Mouse (Mus musculus) natural killer cell, adult 2 months (primary cell): ENCODE data around the gene Sik3.

Source experiments
- DNase-seq, 2 experiments: peaks; one replicate each; pipeline ENCODE4 v3.0.0; 2022; ENCODE audit warnings: low spot score in 2 of 2

Sik3 gene

DNA sequence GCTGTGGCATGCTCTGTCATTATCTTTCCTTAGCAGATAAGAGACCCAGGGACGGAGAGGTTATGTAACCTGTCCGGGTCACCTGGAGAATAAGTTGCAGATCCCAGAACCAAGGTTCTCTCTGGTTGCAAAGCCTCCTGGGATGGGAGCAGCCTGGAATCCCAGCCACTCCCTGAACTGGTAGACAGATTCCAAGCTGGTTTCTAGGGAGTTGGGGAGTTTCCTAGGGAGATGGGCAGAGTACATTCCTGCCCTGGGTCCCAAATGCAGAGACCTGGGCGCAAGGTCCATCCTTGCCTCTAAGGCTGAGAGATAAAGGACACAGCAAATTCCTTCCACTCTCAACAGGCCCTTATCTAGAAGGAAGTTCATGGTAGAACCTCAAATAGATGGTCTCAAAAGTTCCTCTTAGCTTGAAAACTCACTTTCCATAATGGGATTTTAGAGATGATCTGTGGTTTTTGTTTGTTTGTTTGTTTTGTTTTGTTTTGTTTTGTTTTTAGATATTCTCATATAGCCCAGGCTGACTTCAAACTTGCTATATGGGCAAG, 214.5 kb downstream of the Sik3 start:
- DNase-seq: no peak

DNA sequence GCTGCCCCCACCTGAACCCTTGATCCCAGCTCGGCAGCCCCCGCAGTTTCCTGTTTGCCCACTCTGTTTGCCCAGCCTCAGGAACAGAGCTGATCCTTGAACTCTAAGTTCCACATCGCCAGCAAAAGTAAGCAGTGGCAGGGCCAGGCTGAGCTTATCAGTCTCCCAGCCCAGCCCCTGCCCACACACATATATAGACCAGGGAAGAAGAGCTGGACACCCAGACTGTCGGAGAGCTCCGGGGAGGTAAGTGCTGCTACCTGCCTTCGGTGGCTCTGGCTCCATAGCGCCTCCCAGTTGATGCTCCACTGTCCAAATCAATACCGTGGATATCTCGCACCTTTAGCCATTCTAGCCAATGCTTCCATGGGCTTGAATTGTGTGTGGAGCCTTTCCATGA, 215.9 kb downstream of the Sik3 start, which contains the start of gene Apoa1:
Apoa1 (plus strand) TSS at position 90 of the 400 bp plus-strand sequence.
- no peak for DNase-seq

DNA sequence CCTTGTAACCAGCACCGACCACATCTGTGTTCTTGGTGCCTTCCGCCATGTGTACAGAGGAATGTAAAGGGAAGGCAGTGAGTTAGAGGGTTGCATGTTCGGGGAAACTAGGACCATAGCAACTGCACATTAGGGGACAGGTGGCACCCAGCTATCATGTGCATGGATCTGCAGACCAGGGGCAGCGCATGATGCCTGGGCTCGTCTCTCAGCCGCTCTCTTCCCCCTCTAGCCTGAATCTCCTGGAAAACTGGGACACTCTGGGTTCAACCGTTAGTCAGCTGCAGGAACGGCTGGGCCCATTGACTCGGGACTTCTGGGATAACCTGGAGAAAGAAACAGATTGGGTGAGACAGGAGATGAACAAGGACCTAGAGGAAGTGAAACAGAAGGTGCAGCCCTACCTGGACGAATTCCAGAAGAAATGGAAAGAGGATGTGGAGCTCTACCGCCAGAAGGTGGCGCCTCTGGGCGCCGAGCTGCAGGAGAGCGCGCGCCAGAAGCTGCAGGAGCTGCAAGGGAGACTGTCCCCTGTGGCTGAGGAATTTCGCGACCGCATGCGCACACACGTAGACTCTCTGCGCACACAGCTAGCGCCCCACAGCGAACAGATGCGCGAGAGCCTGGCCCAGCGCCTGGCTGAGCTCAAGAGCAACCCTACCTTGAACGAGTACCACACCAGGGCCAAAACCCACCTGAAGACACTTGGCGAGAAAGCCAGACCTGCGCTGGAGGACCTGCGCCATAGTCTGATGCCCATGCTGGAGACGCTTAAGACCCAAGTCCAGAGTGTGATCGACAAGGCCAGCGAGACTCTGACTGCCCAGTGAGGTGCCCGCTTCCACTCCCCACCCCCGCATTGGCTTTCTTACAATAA, 217.2 kb downstream of the Sik3 start:
- peak in 1 of 2 experiments; percentile 19 for DNase-seq

DNA sequence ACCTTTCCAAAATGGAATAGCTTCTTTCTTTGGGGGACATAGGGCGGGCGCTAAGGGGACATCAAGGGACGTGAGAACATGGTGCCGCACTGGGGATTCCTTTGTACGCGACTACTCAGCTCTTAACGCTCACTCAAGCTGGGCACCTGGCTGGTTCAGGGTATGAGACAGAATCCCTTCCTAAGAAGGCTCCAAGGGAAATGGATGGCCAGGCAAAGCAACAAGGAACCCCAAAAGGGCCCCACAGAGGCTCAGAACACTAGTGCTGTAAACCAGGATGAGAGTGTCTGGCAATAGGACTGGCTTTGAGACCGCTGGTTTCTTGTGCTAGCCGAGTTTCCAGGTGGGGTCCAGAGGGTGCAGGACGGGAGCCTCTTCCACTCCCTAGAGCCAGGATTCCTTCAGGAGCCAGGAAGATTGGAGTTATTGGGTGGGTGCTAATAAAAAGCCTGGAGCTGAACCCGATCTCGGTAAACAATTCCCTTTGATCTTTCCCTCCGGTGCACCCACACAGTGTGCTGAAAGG, 217.9 kb downstream of the Sik3 start:
- DNase-seq: no peak

DNA sequence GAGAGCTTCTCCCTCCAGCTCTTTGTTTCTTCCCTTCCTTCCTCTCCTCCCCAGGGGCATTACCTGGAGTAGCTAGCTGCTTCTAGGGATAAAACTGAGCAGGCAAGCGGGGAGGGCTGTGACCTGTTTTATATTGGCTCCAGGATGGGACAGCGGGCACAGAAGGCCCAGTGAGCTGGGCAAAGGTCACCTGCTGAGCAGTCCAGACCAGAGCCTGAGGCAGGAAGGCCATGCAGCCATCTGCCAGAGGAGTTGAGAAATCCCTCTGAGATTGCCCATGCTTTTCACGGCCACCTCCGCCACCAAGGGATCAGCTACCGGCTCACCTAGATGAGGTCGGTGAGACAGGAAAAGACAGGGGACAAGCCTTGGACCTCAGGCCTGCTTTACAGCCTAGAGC, 222.6 kb downstream of the Sik3 start:
- no peak for DNase-seq

DNA sequence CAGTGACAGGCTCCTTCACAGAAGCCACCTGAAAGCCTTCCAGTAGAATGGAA, 222.8 kb downstream of the Sik3 start, which contains the start of gene Apoc3:
Apoc3 (minus strand) TSS at position 41 of the 53 bp plus-strand sequence.
- DNase-seq: no peak

DNA sequence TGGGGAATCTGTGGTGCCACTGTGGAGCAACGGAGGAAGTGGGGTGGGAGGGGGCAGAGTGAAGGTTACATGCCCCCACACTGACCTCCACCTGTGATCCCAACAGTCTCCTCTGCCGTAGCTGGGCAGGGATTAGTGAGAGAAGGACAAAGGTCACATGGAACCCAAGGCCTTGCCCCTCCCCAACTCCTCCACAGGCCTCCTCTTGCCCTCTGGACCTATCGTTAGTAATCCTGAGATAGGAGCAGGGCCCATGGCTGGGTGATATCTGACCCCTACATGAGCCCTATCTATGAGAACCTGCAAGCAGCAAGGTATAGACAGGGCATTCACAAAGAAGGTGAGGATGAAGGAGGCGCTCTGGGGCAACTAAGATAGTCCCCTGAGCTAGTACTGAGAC, 223.0 kb downstream of the Sik3 start:
- DNase-seq: no peak

DNA sequence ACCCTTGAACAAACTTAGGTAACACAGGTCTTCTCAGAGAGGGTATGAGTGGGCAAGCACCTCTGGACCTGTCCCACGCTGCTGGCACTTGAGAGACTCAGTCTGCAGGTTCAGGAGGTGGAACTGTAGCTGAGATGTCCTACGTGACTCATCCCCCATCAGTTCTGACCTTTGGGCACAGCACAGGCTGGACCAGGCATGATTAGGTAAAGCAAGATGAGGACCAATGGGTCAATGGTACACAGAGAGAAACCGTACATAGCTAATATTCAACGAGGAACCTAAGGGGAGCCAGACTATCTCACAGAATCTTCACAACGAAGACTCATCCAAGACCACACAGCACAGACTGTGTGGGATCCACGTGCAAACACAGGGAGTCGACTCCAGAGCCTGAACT, 226.2 kb downstream of the Sik3 start:
- no peak for DNase-seq

DNA sequence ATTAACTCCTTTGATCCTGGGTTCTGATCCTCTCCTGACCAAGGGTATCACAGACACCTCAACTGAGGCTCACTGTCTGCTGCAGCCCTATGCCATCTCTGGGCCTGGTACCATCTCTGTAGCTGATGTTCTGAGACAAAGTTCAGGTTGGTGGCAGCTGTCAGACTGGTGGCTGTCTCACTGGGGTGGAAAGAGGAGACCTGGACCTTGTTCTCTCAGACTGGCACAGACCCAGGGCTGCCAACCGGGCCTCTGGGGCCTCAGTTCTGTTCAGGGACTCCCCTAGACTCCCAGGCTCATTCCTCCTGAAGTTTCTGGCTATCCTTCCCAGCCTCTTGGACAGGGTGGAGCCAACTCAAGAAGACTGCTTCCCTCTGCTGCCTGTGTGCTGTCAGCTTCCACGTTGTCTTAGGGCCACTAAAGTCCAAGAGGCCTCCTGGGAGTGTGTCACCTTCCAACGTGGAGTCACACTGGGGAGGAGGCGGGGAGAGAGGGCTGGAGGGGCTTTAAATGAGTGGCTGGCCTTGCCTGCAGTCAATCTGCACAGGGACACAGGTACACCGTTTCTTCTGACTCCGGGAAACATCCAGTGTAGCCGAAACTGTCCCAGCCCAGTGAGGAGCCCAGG, 228.0 kb downstream of the Sik3 start, which contains the start of gene Apoa4:
Apoa4 (plus strand) TSS at position 171 of the 628 bp plus-strand sequence.
- no peak for DNase-seq

DNA sequence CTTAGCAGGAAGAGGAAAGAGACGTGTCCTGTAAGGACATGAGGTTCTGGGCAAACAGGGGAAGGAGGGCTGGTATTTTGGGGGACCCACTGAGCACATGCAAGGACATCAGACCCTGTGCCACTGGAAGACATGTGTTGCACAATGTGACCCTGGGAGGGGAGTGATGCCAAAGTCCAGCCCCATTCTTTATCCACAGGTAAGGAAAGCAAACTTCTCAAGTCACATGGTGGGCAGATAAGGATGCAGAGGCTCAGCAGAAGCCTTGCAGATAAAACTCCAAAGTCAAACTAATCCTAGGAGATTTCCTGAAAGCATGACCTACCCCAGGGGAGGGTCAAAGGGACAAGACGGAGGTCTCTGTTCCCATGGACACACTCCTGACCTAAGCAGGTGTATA, 229.2 kb downstream of the Sik3 start:
- no peak for DNase-seq

DNA sequence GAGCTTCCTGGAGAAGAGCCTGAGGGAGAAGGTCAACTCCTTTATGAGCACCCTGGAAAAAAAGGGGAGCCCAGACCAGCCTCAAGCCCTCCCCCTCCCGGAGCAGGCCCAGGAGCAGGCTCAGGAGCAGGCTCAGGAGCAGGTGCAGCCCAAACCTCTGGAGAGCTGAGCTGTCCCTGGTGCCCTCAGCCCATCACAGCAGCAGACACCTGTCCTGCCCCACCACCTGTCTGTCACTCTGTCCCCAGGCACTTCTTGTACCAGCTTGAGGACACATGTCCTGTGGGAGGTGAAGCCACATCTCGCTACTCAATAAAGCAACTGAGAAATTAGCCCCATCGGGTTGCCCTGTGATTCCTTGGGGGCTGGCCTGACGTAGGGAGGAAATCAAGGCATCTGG, 230.5 kb downstream of the Sik3 start:
- no peak for DNase-seq

DNA sequence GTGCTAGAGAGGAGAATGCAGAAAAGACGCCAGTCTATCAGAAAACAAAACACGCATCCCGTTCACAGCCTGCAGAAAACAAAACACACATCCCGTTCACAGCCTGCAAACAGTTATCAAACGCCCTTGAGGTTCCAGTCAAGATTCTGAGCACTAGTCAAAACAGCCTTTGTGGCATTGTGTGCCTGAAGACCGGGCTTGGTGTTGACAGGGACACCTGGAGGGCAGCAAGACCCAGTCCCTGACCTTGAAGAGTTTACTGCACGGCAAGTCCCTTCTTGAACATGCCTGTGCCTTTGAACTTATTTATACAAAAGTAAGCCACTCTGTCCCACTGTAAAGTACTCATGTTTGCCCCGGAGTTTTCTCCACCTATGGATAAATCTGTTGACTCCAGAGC, 231.0 kb downstream of the Sik3 start:
- DNase-seq: no peak

DNA sequence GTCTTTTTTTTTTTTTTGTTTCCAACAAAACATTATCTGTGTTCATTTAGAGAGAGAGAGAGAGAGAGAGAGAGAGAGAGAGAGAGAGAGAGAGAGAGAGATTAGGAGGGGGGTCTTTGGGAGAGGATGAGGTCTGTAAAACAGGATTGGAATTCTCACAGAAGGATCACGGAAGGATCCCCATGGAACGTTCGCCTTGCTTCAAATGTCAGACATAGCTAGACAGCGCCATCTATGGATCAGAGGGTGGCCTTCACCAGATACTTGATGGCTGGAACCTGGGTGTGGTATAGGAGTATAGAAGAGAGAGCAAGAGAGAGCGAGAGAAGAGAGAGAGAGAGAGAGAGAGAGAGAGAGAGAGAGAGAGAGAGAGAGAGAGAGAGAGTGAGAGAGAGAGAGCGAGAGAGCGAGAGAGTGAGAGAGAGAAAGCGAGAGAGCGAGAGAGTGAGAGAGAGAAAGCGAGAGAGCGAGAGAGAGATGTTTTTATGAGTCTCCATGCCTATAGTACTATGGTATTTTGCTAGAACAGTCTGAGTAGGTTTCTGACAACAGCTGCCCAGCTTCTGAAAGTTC, 234.2 kb downstream of the Sik3 start:
- DNase-seq: peak in 1 of 2 experiments; percentile 28

DNA sequence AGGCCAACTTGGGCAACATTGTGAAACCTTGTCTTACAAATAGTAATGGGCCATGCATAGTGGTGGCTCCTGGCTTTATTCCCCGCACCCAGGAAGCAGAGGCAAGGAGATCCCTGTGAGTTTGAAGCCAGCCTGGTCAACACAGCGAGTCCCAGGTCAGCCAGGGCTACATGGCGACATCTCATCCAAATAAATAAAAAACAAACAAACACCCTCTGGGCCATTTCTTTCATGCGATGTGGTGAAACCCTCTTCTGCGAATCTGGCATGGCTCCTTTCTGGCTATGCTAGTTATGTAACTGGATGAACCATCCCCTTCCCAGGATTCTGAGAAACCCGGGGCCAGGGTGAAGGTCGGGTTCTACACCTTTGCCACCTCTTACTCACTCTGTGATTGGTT, 243.6 kb downstream of the Sik3 start:
- no peak for DNase-seq

DNA sequence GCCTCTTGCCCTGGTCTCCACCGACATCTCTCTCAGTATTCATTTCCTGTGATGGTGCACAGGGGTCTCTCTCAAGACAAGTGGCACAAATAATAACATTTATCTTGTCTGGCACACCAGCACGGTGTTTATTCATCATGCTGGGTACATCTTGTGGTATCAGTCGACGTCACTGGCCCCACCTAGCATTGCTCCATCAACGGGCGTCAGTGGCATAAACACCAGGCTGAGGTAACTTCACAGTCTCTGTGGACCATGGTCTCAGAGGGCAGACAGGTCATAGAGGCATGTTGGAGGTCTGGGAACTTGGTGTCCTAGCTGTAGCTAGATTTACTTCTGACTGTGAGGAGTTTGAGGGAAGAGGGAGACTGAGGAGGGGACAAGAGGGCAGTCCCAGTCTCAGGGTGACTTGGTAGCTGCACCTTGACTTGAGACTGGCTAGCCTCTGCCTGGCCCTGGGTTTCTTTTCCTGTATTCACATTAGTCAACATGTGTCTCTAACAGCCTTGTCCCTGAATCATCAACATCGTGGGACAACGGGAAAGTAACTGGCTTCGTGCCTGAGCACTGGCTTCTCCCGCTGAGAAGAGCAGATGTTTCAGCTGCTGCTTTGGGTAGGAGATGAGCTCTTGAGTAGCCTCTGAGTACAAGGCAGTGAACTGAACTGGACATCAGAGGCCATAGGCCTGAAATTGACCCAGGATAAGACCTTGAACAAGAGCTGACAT, 244.2 kb downstream of the Sik3 start:
- DNase-seq: peak in 1 of 2 experiments; percentile 21

DNA sequence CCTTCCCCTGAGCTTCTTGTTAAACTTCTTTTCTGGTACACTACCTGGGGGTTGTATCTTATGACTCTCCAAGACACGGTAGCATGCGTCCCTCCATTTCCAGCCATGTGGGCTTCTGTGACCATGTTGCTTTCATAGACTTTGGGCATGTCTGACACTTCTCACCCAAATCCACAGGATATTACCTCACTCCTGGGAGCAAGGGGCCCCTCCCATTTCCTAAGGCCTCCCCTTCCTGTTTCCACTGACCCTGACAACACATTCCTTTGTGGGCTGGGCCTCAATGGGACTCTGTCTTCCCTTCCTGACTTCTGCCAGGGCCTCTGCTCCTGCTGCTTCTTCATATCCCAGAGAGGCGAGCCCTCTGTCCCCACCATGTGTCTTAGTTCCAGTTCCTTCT, 244.9 kb downstream of the Sik3 start:
- DNase-seq: no peak

DNA sequence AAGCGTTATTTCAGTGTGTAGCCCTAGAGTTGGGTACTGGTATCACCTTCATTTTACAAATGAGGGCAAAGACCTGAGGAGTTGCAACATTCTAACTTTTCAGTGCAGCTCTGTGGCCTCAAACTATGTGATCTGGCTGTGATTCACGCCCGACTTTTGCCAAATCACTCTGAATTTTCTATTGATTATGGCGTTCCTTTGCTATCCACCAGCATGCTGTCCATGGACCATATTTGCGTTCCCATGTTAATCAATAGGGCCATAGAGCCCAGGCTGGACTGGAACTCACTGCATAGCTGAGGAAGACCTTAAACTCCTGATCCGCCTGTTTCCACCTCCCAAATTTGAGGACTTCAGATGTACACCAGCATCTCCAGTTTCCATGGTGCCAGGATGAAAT, 246.5 kb downstream of the Sik3 start:
- no peak for DNase-seq

DNA sequence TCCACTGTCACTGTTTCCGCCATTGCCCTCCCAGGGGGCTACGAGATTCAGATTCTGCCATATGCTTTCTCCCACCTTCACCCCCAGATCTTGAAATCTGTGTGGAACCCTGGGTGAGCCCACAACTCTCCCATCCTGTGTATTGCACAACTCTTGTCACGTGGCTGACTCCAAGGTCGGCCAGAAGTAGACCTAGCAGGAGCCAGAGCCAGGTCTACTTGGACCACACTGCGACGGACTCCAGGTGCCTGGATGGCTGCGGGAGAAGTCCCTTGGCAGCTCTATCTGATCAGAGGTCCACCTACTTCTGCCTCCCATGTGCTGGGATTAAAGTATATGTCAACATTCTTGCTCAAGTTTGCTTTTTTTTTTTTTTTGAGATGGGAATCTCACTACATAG, 248.5 kb downstream of the Sik3 start:
- no peak for DNase-seq

DNA sequence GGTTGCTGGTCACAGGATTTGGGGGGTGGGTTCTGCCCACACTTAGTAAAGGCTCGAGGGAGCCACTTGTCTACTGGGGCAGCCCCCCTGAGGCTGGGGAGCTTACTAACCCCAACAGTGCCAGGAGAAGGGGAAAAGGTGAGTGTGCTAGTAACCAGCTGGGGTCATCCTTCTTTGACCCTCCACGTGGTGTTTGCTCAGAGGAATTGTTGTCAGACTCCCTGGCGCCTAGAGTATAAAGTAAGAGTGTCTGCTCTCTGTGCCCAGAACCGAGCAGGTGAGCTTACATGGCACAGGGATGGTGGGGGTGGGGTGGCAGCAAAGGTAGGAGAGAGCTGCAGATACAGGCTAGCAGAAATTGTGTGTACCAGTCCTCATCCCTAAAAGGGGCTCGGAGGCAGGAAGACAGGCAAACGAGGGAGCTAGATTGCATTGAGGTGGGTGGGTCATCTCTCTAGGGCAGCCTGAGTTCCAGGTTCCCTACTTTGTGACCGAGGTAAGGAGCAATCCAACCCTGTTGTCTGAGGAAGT, 255.8 kb downstream of the Sik3 start, which contains the start of gene Apoa5:
Apoa5 (plus strand) TSS at position 291 of the 531 bp plus-strand sequence.
- DNase-seq: no peak

DNA sequence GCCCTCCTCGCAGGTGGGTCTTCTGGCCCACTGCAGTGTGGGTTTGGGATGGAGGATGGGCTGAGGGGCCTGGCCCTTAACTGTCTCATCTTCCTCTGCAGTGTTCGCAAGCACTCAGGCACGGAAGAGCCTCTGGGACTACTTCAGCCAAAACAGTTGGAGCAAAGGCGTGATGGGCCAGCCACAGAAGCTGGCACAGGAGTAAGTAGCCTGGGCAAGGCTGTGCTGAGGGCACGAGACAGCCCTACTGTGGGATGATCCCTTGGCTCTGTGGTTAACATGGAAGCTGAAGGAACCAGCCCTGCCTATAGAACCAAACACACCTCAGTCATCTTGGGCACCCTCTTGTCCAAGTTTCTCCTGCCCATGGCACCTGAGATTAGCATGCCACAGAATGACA, 256.5 kb downstream of the Sik3 start:
- DNase-seq: no peak

DNA sequence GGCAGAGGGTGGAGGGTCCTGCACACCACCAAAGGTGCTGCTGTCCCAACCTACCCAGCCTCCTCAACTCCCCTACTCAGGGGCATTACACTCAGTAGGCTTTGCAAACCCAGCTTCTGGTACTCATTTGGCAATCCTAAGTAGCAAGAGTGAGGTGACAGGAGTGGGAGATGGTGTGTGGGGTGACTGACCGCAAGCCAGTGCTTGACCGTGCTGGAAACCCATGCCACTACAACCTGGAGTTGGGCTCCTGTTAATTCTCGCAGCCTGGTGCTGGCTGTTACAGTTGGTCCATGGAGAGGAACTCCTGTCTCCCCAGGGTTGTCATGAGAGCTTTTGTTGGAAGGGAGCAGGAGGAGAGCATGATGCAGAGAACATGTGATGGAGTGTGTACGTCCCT, 258.2 kb downstream of the Sik3 start:
- no peak for DNase-seq

DNA sequence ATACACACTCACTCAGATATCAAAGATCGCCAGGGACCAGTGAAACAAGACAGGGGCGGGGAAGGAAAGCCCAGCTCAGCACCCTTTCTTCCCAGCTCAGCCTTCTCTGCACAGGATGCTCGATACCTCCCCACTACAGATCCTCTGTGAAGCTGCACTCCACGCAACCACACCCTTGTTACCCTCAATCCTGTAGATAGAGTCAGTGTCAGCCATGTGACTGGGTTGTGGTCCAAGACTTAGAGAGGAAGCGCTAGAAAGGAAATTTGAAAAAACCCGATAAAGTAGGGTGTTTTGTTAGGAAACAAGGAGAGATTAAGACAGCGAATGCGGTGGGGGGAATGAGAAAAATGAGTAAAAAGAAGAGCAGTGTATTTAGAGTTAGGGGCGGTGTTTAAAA, 259.4 kb downstream of the Sik3 start:
- peak; percentile 10 to 20 for DNase-seq
